Mouse (Mus musculus) T-helper 2 cell (primary cell): Measurements from ENCODE around the gene Dennd2c.

Experiments
- in situ Hi-C: fragments of 300-600 bp; cut with MboI, MseI; formaldehyde crosslinking; loops from one replicate; pipeline ENCODE4 v1.15.1; 2025; ENCODE audit warnings: high pct_unique_total_duplicates

Gene Dennd2c

DNA sequence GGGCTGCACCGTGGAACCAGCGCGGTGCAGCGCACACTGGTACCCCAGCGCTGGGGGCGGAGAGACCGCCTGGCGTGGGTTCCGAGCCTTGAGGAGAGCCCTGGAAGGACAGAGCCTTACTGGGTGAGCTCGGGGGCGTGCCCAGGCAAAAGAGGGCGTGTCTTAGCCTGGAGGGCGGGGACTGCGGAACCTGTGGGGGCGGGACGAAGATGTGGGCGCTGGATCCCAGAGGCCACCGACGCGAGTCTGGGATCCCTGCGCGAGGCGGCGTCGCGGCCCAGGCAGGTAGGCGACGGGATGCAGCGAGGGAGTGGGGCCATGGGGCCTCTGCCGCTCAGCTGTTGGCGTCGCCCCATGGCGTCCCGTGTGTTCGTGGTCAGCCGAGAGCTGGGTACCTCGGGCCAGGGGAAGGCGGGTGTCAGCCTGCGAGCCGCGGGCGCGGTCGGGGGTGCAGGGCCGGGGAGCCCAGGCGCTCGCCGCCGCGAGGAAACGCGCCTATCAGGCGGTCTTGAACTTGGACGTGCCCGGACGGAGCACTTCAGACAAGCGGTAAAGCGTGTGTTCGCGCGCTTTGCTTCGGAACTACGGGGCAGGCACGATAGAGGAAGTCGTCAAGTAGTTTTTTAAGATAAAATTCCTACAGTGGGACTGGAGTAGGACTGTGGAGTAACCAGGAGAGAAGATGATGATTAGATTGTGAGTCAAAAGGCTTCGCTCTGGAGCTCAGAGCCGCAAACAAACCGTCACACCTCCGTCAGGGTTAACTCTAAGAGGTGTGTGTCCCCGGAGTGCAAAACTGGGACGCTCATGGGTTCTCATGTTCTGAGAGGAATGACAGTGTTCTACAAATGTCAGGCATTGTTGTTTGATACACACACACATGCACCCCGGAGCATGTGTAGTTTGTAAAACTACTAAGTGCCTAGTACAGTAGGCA lies at the start of gene Dennd2c:
Dennd2c (plus strand) TSS at position 151 of the 937 bp plus-strand sequence.
- in situ Hi-C loops, result no loop called here

DNA sequence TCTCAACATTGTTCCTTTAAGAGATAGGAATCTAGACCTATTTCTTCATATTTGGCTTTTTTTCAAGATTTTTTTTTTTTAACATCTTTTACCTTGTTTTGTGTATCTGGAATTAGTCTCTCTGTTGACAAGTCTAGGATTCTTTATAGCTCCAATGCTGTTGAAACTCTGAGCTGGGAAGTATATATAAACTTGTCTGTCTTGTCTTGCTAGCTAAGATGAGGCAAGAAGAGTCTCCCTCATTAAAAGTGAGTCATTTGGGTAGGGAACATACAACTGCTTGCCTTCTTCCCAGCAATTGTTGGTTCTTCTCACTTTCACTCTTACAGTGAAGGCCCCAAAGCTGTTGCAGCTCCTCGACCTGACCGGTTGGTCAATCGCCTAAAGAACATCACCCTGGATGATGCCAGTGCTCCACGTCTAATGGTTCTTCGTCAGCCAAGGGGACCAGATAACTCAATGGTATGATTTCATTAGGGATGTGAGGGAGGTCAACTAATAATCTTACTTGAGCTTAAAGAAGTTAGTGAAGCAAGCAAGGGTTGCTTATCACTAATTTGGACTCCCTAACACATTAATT lies 46.3 kb upstream of the Dennd2c start:
- in situ Hi-C loops, result no loop called here

DNA sequence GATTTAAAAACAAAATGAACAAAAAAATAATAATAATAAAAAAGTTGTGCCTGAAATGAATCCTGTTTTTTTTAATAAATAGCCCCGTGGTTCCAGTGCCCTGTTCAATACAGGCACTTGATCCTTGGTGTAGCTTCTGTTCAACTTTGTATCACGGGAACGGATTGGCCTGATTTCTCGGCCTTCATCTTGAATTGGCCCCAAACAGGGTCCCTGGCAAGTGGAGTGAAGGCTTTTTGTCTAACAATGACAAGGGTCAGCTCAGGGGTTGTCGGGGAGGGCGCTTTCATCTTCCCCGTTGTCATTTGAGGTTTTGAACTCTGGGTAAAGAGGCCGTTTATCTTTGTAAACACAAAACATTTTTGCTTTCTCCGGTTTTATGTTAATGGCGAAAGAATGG lies 44.7 kb upstream of the Dennd2c start:
- in situ Hi-C loops, result no loop called here

DNA sequence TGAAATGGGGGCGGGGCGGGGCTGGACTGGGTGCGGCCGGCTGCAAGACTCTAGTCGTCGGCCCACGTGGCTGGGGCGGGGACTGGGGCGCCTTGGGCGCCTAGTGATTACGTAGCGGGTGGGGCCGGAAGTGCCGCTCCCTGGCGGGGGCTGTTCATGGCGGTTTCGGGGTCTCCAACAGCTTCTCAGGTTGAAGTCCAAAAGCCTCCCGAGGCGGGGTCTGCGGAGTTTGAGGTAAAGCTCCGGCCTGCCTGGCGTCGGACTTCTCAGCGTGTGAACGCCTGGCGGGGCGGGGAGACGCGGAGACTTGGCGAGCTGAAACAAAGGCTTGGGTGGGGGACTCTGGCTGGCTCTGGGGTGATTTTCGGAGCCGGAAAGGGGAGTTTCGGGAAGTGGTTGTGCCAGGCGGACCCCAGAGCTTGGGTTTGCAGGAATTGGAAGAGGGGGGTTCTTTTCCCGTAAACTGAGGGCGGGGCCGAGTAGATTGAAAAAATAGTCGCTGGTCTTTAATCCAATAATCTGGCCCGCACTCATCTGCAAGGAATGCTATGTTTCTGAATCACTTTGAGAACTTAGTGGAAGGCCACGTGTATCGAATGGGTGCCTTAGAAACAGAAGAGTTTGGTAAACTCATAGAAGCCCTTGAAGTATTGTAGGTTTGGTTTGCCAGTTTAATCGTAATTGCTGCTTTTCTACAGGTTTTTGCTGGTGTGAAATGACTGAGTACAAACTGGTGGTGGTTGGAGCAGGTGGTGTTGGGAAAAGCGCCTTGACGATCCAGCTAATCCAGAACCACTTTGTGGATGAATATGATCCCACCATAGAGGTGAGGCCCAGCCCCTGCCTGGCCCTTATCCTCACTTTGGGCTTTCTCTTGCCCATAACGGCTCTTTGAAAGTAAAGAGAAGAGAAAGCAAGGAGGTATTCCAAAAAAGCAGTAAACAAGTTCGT lies 43.9 kb upstream of the Dennd2c start, which contains the start of gene Nras:
Nras (plus strand) TSS at position 79 of the 951 bp plus-strand sequence.
- in situ Hi-C loops, result no loop called here

DNA sequence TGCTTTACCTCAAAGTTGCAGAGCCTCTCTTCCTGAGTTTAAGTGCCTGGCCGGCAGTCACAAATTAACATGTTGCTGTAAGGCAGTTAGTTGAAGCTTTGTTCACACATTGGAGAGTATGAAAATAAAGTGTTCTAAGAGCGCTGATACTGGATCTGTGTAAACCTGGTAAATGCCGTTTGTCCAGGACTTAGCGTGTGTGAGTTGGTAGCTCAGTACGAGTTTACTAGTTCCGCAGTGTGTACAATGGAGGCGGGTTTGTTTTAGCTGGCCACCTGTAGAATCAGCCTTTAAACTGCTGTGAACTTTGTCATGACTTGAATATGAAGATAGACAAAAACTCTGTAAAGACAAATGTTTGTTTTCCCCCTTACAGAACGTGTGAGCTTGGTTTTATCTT lies 35.5 kb upstream of the Dennd2c start:
- in situ Hi-C loops, result no loop called here

DNA sequence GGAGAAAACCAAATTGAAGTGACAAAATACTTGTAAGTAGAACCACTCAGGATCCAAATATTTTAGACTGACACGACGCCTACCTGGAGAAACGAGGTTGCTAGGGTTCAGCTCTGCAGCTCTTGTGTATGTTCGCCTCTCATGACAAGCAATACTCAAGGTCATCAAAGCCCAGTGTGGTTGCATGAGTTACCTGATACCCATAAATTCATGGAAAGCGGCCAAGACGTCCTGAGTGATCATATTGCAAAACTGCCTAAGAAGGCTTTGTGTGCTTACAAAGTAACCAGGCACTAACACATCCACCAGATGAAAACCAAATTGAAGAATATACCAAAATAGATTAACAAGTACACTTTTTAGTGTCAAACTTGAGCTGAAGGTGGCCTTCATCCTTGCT lies 33.4 kb upstream of the Dennd2c start:
- in situ Hi-C loops, result no loop called here

DNA sequence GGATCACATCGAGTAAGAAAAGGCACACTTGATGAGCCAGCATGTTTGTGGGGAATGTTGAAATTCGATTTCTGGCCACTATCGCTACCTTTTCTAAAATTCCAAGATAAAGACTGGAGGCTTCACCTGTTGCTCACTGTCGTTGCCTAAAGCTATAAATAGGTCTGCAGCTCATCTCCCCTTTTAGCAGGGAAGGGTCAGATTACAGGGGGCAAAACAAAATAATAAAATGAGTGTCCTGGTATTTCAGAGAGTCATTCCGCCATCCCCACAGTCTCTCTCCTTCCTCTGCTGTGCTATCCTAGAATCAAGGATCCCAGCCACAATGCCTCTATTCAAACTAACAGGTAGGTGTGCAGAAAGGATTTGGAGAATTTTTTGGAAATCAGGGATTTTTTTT lies 28.6 kb upstream of the Dennd2c start, which contains the start of gene Ampd1:
Ampd1 (plus strand) TSS at position 244 of the 400 bp plus-strand sequence.
- in situ Hi-C loops, result no loop called here

DNA sequence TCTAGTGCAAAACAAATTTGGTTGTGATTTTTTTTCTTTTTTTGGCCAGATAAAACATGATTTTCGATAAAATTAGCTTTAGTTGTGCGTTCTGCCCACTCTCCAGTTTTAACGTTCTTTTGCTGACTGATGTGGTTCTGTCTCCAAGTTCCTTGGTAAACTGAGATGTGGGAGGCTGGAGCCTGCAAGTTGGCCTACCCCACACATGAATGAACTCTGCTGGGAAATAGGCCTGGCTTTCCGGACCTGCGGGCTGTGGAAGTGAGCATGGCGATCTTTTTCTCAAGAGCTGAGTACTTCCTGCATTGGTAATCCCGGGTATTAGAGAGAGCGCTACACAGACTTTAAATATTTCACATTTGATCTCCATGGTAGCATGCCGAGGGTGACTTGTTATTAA lies 26.5 kb upstream of the Dennd2c start:
- in situ Hi-C loops, result no loop called here

DNA sequence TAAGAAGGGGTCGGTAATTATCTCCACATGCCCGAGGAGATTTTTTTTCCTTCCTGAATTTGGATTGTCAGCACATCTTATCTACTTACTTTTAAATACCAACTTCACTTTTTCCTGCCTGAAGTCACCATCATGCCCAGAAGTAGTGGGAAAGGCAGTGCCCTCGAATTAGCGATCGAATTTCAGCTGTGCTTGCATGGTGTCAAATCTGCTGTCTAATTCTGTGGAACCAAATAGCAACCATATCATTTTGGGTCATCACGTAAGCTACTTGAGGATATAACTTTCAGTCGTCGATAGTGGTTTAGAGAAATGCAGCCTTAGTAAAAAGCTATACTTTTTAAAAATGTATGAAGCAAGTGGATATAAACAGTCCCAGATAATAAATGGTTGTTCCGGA lies 25.9 kb upstream of the Dennd2c start:
- in situ Hi-C loops, result no loop called here

DNA sequence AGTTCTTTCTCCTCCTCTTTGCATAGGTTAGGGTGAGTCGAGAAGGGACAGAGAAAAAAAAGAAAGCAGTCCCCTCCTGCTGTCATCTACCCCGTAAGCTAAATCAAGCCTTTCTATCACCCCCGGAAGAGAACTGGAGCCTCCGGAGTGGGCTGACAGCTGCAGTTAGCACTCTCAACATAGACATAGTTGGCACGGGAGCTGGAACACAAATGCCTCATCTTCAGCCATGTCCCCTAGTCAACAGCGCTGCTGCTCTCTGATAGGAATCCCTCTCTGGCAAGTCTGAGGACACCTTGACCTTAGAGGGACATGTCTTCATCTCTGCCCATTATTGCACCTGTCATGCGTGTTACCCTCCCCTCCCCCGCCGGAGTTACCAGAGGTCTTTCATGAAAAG lies 23.1 kb upstream of the Dennd2c start:
- in situ Hi-C loops, result no loop called here

DNA sequence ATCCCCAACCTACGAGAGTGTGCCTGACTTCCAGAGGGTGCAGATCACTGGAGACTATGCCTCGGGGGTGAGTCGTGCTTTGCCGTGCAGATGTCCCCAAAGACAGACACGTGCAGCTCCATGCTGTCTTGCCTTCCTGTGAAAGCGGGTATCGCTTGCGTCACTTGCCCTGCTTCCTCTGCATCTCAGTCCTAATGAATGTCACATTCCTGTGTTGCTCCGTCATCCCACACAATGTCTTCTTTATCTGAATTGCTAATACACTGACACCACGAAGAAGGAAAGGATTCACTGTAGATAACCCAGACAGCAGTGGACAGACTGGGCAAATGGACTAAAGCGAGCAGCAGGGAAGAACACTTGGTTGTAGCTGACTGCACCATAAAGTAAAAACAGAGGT lies 21.4 kb upstream of the Dennd2c start:
- in situ Hi-C loops, result no loop called here

DNA sequence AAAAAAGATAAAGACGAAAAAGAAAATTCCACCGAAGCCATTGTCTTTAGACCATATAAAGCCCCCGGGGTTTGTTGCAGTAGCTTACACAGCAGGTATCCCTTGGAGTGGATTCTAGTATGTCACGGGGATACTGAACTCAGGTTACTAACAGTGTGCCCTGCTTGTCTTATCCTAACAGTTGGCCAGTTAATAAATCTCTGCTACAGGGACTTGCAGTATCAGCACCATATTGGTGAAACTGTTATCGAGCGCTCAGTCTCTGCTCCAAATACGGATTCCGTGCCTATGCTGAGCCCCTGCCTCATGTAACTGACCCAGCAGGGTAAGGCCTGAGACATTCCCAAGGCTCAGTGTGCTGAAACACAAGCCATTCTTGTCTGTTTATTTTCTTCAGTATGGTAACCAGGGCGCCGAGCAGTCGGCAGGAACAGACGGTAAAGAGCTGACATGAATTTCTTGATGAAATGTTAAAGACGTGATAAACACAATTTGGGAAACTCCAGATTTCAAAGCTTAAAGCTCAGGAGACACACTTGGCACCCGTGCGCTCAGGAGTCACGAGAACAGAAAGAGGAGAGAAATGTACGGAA lies 20.4 kb upstream of the Dennd2c start:
- in situ Hi-C loops, result no loop called here

DNA sequence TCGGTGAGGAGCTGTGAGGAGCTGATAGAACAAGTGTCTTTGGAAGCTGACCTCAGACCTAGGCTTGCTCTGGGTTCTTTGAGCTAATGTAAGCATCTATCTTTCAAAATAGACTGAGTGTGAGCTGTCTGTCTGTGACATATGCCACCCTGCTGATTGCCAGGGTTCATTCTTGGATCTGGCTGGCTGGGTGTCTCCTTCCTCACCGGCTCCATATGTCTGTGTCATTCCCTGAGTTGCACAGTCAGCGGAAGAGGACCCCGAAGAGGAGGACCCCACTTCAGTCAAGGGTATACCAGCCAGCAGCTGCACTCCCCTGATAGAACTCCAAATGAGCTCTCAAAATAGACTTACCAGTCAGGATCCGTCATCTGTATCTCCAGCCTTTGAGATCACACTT lies 19.6 kb upstream of the Dennd2c start:
- in situ Hi-C loops, result no loop called here

DNA sequence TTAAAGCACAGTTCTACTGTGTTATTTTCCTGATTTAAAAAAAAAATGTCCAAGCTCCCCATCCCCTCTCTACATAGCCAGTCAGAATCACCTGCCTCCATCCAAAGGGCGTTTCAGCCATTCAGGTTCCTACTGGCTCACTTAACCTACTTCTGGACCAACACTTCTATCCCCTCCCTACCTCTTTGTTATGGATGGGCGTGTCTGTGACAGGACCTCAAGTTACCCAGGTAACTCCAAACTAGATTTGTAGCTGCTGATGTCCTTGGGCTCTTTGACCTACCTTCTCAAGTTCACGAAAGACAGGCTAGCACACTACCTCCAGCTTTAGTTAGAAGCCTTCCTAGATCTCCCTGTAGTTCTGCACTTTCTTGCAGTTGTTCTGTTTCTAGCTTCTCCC lies 16.4 kb upstream of the Dennd2c start:
- in situ Hi-C loops, result no loop called here

DNA sequence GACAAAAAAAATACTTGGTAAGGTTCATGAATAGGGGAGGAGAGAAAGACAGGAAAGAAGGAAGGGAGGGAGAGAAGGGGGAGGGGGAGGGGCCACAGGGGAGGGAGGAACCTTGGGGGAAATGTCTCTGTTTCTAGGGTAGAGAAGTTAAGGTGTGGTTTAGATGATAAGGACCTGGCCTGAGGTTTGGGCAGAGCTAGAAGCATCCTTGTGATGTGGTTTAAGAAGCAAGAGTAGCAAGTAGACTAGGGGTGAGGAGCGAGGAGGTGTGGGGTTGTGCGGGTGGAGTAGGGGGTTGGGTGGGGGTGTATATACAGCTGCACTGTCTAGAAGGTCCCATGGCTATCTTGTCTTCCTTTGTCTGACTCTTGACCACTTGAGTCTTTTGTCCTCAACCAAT lies 10.7 kb upstream of the Dennd2c start:
- in situ Hi-C loops, result no loop called here

DNA sequence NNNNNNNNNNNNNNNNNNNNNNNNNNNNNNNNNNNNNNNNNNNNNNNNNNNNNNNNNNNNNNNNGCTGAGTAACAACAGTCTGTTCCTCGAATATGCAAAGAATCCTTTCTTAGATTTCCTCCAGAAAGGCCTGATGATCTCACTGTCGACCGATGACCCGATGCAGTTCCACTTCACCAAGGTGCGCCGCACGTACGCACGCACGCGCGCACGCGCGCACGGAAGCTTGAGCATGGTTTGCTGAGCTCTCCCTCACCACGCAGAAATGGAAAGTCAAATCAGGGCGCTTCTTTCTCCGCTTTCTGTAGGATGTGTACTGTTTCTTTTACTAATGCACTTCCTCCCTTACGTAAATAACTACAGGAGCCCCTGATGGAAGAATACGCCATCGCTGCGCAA lies 3.7 kb upstream of the Dennd2c start:
- in situ Hi-C loops, result loop anchor here (5.0 kb wide), 1 partner anchor 69 kb away; no protein-coding TSS in a partner anchor

DNA sequence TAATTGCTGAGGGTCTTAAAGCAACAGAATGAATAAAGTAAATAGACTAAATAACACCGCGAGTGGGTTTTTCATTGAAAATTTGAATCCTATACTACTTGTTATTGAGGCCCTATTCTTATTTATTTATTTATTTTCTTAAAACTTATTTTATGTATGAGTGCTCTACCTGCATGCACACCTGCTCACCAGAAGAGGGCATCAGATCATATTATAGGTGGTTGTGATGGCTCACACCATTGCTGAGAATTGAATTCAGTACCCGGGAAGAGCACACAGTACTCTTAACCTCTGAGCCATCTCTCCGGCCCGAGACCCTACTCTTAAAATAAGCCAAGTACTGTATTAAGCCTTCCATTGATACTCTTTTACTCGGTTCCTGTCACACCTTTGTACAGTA lies 2.7 kb upstream of the Dennd2c start:
- in situ Hi-C loops, result loop anchor here (5.0 kb wide), 1 partner anchor 68 kb away; no protein-coding TSS in a partner anchor

DNA sequence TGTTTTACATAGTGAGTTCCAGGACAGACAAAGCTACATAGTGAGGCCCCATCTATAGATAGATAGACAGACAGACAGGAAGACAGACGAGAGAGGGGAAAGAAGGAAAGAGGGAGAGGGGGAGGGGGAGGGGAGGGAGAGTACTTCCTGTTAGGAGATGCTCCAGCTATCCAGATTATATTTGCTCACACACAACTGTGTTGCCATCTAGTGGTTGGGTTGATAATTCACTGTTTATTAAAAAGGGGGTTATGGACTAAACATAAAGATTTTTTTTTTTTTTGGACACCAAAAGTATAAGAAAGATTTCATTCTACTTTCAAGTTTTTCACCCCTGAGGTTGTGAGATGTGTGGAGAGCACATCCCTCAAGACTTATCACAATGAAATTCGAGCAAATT lies 1.7 kb upstream of the Dennd2c start:
- in situ Hi-C loops, result no loop called here

DNA sequence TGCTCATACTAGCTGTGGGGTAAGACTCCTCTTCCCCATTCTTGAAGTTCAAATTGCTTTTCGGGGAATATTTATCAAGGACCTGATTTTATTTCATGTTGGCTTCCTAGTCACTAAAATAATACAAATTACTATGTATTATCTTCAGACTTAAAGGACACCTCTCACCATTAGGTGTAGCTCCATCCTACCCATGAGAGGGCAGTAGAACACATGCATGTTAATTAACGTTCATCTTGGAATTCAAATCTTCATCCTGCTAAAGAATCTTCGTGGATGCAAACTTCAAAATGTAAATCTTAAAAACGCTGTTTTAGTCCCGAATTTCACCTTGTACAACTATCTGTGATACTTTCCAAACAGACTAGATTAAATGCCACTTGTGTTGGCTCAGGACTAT lies 1.2 kb upstream of the Dennd2c start:
- in situ Hi-C loops, result no loop called here

DNA sequence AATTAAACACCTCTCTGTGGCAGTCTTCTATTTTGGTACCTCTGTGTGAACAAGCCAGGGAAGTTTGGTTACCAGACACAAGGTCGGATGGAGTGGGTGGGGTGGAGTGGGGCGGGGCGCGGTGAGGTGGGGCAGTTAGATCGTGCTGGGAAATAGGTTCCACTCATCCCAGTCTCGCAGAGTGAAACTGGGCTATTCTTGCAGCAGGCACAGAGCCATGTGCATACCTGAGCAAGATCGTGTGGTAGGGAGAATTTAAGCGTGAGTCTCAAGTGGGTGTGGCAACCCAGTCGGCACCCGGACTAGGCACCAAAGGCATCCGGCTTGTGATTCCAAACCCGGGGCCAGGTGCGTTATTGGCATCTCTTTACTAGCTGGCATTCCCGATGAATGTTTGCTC lies 495 bp upstream of the Dennd2c start:
- in situ Hi-C loops, result no loop called here

DNA sequence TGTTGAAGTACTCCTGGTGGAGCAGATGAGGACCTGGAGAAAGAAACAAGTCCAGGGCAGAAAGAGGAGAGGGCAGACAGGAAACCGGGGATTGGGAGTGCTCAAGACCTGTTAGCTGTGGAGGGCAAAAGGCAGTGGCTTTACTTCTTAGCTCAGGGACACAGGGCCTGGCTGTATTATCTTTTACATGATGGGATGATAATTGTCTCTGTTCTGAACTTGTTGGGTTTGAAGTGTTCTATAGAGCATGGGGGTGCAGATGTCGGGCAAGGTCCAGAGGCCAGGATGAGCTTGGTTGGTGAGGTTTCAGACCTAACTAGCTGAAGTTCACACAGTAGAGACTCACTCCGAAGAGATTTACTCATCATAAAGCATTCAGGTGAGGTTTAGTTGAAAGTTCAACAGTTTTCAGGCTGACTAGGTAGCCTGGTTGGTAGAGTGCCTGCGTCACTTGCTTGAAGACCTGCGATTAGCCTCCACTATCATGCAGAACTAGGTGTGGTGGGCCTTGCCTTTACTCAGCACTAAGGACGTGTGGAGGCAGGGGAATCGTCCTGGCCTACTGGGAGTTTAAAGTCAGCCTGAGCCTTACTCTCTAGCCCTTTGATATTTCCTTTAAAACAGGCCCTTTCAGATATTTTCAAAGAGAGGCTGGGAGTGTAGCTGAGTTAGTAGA lies 5.3 kb downstream of the Dennd2c start:
- in situ Hi-C loops, result no loop called here
